Mouse (Mus musculus): ENCODE measurements around the gene Cd151.

Gene Cd151

DNA sequence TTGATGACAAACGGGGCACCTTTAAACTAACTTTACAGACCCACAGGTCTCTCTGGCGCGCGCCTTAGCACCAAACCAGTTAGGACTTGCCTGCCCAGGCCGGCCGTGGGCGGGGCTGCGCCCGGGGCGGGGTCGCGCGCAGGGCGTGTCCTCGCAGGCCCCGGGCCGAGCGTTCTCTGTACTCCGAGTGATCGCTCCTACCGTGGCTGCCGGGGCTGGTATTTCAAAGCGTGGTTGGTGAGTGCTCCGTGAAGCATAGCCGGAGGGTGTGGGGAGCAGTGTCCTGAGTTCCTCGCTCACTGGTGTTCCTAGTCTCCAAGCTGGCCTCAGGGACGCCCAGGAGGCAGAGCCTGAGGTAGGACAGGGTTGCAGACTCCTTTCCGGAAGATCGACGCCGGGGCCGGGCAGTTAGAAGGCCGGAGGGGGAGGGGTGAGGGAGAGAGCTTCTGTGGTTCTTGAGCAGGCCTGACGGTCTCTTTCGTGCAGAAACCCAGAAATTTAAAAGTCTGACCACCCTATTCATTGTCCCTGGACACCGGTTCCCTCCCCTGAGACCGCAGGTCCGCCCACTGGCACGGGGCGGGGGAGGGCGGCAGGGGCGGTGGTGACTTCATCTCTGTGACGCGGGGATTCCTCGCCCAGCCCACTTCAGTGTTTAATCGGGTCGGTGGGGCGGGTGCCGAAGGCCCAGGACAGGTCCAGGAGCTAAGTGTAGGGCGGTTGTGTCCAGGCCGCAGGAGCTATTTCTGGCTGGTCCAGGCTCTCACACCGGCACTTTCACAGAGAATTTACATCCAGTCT, at the start of gene Cd151:
Gene Cd151, plus strand, starts transcription at position 163 of the 801 bp plus-strand sequence.
- peak; percentile 71 for DNase-seq

DNA sequence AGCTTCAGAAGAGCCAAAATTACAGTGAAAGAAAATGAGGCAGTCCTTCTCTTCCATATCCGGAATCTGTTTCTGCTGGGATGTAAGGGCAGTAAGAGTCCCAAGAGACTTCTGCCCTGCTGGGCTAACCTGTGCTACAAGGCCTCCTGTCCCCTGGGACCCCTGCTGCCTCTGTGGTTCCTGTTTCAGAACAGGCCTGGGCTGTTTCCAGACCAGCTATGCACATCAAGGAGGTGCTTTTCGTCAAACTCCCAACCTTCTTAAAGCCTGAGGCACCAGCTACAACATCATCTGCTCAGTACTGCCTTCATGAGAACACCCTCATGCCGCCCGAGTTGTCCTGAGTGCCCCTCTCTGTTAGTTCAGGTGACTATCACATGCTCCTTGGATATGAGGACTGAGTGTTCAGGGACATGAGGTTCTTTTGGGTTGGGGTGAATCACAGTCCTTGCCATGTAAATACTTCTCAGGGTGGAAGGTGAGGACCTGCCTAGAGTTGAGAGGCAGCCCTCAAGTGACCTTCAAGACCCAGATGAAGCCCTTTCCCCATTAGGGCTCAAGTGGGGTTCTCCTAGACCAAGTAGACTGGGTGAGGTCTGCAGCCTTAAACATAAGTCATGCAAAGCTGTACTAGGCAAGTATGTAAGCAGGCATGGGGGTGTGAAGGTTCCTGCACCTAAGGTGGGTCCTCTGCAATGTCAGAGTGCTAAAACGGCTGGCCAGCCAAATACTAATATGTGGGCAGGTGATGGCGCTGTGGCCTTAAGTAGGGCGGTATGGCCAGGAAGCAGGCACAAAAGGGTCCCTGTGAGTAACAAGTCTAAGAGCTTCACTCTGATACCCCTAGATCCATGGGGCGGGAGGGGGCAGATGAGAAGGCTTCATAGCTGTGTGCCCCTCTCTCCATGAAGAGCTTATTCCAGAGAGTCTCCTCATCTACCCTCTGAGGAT, 49.2 kb upstream of the Cd151 start:
- no peak for DNase-seq

DNA sequence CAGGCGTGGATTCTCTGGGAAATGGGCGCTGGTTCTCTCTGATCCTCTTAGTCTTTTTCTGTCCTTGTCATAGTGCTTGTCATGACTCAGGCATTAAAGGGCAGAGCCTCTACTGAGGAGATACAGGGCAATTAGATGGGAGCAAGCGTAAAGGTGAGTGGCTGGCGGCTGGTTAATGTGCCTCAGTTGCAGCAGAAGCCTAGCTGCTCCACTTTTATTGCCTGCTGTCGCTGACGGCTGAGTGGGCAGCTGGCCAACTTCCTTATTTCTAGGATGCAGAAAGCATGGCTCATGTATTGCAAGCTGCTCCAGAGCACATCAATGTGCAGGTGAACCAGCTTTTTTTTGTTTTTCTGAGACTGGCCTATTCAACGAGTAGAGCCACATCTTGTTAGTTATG, 48.2 kb upstream of the Cd151 start:
- peak; percentile 70 for DNase-seq

DNA sequence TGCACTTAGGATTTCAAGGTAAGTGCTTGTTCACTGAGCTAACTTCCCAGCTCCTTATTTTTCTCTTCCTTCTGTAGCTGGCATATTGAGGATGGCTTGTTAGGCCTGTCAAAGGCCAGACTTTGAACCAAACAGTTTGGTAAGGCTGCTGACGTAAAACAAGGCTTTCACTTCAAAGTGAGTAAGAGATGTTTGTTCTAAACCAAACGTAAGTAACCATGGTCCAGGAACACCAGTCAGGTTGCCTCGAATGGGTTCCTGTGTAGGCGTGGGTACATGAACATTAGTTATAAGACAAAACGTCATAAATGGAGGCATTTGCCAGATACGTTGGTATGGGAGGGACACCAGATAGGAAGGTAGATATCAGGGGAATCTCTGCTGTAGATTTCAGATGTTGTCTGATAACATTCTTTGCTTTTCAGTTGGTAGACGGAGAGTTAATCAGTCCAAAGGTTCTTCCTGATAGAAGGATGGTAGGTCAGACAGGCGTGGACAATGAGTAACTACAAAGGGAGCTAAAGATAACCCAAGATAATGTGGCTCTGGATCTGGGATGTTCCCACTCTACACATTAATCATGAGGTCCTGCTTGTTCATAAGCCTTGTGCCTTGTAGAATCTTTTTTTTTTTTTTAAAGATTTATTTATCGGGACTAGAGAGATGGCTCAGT, 47.0 kb upstream of the Cd151 start:
- DNase-seq: no peak

DNA sequence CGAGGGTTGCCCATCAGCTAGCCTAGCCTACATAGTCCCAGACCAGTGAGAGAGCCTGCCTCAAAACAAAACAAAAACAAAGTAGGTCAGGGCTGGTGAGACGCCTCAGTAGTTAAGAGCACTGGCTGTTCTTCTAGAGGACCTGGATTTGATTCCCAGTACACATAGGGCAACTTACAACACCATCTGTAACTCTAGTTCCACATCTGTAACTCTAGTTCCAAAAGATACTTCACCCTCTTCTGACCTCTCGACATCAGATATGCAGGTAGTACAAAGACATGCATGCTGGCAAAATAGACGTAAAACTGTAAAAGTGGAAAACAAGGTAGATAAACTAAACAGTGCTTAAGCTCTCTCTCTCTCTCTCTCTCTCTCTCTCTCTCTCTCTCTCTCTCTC, 43.4 kb upstream of the Cd151 start:
- DNase-seq: no peak

DNA sequence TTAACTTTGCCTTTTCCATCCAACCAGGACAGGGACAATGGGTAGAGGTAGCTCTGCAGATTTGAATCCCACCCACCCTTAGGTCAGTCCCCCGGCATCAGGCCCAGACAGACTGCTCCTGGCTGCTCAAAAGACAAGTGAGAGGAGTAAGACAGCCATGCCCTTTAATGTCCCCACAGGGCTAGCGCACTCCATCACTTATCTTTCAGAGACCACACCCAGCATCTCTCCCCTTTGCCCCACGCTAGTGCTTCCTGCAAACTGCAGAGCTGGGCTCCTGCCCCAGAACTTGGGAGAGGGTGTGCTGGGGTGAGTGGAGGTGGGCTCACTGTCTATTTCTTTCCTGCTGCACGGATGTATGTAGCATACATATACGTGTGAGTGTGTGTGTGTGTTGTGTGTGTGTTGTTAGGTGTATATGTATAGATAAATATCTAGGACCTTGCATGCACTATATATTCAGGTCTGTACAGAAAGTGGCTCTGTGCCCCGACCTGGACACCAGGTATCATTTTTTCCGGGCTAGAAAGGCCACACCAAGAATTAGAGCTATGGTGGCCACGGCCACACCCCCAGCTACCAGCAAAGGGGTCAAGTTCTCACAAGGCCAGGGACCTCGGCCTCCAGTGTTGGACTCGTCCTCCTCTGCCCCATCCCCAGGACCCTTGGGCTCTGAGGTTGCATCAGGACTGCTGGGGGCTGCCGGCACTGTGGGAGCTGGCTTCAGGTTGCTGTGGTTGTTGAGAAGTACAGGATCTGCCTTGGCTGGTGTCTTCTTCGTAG, 40.1 kb upstream of the Cd151 start:
- no peak for DNase-seq

DNA sequence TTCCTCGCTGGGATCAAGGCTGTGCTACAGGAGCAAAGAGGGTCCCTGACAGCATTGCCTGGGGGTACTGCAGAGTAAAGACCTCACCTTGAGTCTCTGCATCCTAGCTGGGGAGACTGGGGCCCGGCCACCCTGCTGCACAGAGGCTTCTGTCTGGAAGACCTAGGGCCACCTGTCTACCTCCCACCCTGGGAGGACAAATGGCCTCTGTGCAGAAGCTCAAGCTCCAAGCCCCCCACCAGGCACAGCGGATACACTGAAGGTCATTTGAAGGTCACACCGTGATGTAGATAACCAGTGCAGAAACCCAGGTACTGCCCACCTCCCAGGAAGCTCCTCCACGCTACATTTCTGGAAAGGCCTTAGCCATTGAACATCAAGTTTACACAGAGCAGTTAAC, 38.5 kb upstream of the Cd151 start:
- DNase-seq: no peak

DNA sequence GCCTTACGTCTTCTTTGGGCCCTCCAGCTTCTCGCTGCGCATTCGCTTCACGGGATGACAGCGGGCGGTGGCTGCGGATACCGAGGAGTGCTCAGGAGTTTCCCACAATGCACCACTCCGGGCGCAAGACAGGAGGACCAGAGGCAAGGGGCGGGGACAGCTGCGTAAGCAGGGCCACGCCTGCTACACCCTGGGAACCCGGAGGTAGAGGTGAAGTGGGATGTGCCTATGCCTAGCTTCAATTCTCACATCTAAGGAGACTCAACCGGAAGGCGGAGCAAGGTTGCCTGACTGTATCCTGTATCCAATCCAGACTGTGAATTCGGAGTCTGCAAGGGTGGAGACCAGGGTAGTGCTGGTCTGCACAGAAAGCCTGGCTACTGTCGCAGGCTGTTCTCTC, 37.9 kb upstream of the Cd151 start, which contains the start of gene Cend1:
Gene Cend1, minus strand, starts transcription at position 182 of the 400 bp plus-strand sequence.
- peak; percentile 72 for DNase-seq

DNA sequence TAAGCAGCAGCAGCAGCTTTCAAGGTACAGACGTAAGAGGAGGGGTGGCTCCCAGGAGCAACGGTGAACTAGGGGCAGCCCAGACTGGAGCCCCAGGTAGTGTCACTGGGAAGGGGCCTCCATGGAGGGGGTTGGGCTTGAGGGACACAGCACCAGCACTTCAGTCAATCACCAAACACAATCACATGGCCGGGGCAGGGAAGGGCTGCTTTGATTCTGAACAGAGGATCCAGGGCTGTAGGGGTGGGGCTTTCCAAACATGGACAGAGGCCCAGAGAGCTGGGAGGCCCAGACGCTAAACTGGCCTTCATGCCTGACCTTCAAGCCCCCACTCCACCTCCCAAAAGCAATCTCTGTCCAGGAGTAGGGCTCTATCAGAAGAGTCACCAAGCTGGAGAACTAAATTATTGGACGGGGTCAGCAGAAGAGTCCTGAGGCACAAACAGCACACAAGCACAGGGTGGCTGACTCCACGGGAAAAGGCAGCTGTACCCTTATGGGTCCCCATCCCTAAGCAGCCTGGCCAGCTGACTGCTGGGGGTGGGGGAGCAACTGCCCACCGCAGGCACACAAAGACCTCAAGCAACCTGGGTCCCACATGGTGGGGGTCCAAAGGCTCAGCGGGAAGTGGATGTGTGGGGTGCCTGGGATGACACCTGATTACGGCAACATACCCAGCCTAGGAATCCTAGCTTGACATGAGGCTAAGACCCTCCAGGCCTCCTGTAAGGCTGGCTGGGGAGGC, 37.2 kb upstream of the Cd151 start:
- no peak for DNase-seq

DNA sequence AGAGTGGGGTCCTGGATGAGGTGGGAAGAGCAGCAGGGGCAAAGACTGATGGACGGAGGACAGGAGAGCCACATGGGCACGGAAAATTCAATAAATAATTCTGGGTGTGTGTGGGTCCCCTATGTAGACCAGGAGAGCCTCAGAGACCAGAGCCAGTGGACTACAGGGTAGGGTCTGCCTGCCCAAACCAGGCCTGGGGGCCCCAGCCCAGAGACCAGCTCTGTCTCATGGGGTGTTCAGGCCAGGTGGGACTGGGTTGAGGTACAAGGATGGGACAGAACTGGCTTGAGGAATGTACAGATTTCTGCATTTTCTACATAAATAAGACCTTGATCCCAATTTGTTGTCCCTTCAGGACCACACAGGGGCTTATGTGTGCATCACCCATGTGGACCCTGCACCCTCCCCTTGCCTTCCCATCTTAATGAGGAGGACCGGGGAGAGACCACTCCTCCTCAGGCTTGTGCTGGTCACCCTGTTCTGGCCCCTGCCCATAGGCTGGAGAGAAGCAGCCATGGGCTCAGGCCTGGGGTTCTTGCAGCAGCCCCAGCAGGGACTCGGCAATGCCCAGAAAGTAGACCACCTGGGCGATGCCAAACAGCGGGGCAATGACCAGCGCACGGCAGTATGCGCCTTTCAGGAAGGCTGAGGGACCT, 36.5 kb upstream of the Cd151 start:
- DNase-seq: no peak

DNA sequence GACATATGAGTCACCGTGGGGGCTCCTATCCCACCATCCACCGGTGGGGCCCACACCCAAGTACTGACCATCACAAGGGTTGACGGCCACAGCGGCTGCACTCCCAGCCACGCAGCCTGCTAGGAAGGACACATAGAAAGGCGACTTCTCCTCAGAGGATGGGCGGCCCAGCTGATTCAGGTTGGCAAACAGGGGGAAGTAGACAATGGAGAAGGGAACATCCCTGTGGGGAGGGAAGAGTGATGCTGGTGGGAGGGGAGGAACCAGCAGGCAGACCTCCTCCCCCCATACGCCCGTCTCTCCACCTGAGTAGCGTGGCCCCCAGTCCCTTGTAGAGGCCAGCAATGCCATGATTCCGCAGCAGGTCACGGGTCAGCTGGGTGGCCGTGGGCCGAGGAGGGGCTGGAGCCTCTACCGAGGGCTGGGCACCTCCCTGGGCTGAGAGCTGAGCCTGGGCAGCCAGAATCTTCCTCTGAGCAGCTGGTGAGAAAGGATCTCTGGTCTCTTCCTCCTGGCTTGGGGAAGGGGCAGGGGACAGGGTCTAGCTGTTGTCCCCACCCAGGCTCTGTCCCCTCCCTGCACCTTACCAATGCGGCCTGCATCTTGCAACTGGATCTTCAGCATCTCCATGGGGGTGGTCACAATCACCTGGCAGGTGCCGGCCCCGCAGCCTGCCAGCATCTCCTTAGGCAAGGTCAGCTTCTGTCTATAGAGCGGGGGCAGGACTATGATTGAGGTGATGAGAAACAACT, 35.6 kb upstream of the Cd151 start:
- DNase-seq: no peak

DNA sequence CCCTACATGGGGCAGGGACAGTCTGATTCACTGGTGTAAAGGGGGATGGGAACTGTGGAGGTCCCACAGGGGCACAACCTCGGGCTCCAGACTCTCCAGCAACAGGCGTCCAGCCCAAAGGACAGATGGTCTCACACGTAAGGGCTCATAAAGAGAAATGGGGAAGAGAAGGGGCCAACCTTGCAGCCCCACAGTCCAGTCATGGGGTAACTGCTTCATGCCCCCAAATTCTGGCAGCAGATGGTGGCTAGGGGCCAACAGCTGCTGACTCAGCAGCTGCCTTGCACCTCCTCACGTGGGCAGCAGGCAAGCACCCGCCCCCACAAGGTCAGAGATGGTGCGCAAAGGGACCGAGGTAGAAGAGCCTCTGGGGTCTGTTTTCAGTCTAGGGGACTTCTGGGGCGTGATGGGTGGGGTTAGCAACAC, 35.0 kb upstream of the Cd151 start:
- no peak for DNase-seq

DNA sequence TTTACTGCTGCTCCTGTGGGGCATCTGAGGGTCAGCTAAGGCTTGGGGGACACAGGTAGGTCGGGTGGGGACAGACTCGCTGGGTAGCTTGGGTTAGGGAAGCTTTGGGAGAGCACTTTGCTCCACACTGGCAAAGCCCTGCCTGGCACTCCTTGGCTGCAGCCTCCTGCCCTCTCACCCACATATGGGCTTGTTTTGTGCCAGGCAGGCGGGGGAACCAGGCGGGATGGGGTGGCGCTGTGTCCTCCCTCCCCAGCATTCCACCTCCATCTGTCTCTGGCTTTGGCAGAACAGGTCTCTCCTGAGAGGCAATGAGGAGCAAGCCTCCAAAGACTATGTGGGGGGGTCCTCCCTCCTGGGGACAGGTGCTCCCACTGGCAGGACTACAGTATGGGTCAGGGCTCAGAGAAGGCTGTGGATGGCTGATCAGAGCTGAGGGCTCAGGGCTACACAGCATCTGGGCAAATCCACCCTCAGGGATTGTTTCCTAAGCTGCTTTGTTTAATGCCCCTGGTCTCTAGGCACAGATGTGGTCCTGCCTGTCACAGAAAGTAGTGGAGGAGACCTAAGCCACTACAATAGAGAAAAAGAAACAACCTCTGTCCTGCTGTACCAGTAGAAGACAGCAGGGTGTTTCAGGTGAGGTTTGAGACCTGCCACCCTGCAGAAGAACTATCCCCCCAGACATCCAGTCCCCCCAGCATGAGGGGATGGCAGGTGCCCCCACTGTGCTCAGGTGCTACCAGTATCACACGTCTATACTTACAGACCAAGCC, 34.3 kb upstream of the Cd151 start:
- DNase-seq: no peak

DNA sequence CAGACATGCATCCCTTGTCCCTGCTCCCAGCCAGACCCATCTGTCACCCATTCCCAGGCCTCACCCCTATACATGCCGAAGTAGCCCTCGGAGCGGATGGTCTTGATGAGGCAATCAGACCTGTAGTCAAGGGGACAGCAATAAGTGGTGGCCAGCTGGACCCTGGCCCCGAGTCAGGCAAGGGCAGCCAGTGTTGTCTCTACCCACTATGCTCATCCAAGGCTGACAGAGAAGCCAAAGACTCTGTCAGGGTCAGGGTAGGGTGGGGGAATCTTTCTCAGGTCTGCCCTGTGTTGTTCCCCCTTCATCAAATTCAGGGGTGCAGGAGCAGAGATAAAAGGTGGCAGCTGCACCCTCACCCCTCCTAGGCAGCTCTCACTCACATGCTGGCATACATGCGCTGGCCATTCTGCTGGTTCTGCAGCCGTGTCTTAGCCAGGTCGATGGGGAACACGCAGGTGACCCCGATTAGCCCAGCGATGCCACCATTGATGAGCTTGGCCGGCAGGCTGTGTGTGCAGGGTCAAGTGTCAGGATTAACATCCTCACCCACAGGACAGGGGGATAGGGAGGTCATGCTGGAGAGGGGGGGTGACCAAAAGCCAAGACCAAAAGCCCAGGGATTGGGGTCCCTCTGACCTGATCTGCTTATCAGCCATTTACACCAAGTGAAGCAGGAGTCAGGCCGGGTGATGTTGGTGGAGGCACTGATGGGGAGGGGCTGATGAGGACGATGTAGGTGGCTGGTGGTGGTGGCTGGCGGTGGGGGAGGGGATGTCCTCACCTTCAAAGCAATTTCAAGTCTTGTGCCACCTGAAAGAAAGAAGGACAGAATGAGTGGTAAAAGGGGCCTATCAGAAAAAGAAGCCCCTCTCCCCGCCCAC, 33.4 kb upstream of the Cd151 start:
- DNase-seq: no peak

DNA sequence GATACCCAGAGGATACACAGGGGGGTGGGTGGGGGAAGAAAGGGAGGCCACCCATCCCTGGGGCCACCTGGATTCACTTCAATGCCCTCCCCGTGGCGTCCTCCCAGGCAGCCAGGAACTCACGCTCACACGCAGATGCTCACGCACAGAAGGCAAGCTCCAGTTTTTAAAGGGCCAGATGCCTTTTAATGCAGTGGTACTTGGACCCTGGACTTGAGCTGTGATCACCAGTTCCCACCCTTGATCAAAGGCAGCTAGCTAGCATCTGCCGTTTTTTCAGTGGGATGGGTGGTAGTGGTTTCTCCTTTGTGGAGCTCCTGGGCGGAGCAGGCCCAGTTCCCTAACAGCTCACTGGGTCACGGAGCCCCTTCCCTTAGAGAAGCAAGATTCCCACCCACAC, 32.7 kb upstream of the Cd151 start:
- peak; percentile 47 for DNase-seq

DNA sequence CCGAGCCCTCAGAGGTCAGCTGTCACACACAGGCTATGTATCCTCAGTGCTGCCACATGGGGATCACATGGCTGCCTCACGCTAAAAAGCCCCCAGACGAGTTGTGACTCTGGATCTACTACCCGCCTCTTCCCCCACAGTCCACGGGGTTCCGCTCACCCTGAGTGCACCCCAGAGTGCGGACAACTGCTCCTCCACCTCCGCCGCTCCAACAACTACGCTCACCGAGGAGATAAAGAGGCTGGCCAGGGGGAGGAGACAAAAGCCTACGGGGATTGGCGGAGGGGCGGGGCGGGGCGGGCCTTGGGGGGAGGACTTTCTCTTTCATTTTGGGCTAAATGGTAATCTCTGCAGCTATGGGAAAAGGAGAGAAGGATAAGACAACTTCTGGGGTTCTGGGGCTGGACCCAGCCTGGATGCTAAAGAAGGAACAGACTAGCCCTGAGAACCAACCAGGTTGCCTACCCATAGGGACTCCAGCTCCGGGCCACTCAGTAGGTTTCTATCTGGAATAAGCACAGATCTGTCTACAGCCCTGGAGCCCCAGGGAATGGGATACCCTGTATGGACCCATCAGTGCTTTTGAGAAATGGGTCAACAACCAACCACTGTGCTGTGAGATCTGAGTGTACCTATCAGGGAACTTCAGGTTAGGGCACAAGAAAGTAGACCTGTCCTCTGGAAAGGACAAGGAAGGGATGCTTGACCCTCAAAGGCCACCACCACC, 31.9 kb upstream of the Cd151 start:
- DNase-seq: peak; percentile 58

DNA sequence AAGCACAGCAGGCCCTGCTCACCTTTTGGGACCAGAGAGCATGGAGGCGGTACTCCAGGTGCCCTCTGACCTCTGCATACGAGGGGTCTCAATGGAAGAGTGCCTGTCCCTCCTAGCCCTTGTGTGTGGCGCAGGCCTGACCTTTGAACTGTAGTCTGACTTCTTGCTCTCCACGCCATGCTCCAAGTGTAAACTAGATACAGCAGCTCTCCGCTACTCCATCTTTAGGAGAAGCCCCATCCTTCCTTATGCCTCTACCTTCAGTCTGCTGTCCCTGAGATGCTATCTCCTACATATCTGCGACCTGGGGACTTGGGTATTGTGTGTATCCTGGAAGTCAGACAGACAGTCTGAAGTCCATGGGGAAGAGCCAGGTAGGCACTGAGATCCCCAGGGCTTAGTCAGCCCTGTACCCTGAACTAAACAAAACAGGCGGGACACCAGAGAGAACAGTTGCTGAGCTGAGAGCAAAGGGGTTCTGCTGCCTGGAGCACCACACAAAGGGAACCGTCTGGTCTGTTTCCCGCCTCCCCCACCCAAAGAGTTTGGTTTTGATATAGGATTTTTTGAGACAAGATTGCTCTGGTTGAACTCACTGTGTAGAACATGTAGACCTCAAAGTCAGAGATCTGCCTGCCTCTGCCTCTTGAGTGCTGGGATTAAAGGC, 31.2 kb upstream of the Cd151 start:
- DNase-seq: no peak

Data from right cerebral cortex, postnatal 4 days (tissue).